Mouse (Mus musculus) left cerebral cortex, postnatal 25 days (tissue): ENCODE measurements at regions not wholly inside any gene's neighbourhood (a gene's known extent, or its start where the extent isn't known, plus 50 kb on each side); places are given as distances from the start of the nearest gene placed in this dataset.
A peak's percentile ranks its signal among the peaks of the same experiment; 100 is the strongest.
"Not testable (repeated sequence)": the region's sequence is repeated elsewhere in the genome, so short reads cannot be mapped to it uniquely, and the experiment has no call there.

Experiments used
- DNase-seq, 2 experiments: peaks; one replicate each; pipeline ENCODE4 v3.0.0; 2022; ENCODE audit warnings: low spot score in 2 of 2, mixed read lengths in 1 of 2
- intact Hi-C: fragments of 180-260 bp; cut with DNase I; formaldehyde crosslinking; loops from one replicate; pipeline ENCODE4 v1.15.1; 2025

GRCm38 (mm10) chr5:81878563-81878962 is 858.6 kb downstream of the Adgrl3 start:
- intact Hi-C loops: no loop called here
- DNase-seq: no peak

- intact Hi-C loops: no loop called here
- DNase-seq: no peak
Observed at GRCm38 (mm10) chr5:81893358-81893757, 873.4 kb downstream of the Adgrl3 start.

- DNase-seq: no peak
Observed at GRCm38 (mm10) chr5:81909368-81909767, 889.4 kb downstream of the Adgrl3 start.

GRCm38 (mm10) chr5:81909964-81910363 is 890.0 kb downstream of the Adgrl3 start:
- DNase-seq: no peak
- intact Hi-C loops: no loop called here

More at GRCm38 (mm10) chr5:81909368-81909767, 889.4 kb downstream of the Adgrl3 start:
- intact Hi-C loops: no loop called here

- intact Hi-C loops: no loop called here
Observed at GRCm38 (mm10) chr5:81916667-81917066, 896.7 kb downstream of the Adgrl3 start.

GRCm38 (mm10) chr5:81940798-81941197 is 920.9 kb downstream of the Adgrl3 start:
- intact Hi-C loops: no loop called here
- DNase-seq: no peak

More at GRCm38 (mm10) chr5:81916667-81917066, 896.7 kb downstream of the Adgrl3 start:
- no peak for DNase-seq

- no peak for DNase-seq
- intact Hi-C loops: no loop called here
Observed at GRCm38 (mm10) chr5:81969685-81970524, 950.0 kb downstream of the Adgrl3 start.

- intact Hi-C loops: no loop called here
- DNase-seq: no peak
Observed at GRCm38 (mm10) chr5:81970525-81971011, 950.6 kb downstream of the Adgrl3 start.

- intact Hi-C loops: no loop called here
- peak in 1 of 2 experiments; percentile 45 for DNase-seq
Observed at GRCm38 (mm10) chr5:81976515-81976914, 956.6 kb downstream of the Adgrl3 start.

GRCm38 (mm10) chr5:81983351-81983750 is 963.4 kb downstream of the Adgrl3 start:
- peak in 1 of 2 experiments; percentile 9 for DNase-seq

GRCm38 (mm10) chr5:81988069-81988468 is 968.1 kb downstream of the Adgrl3 start:
- intact Hi-C loops: no loop called here
- no peak for DNase-seq

More at GRCm38 (mm10) chr5:81983351-81983750, 963.4 kb downstream of the Adgrl3 start:
- intact Hi-C loops: no loop called here

- intact Hi-C loops: no loop called here
Observed at GRCm38 (mm10) chr5:82007955-82008354, 988.0 kb downstream of the Adgrl3 start.

GRCm38 (mm10) chr5:82024126-82024525 is 1004.2 kb downstream of the Adgrl3 start:
- intact Hi-C loops: no loop called here

More at GRCm38 (mm10) chr5:82007955-82008354, 988.0 kb downstream of the Adgrl3 start:
- DNase-seq: peak in 1 of 2 experiments; percentile 26

GRCm38 (mm10) chr5:82034776-82035175 is 1014.8 kb downstream of the Adgrl3 start:
- no peak for DNase-seq
- intact Hi-C loops: no loop called here

More at GRCm38 (mm10) chr5:82024126-82024525, 1004.2 kb downstream of the Adgrl3 start:
- DNase-seq: no peak

GRCm38 (mm10) chr5:82046106-82046505 is 1026.2 kb downstream of the Adgrl3 start:
- DNase-seq: no peak
- intact Hi-C loops: no loop called here

- intact Hi-C loops: no loop called here
- DNase-seq: no peak
Observed at GRCm38 (mm10) chr5:82059108-82059838, 1039.3 kb downstream of the Adgrl3 start.

GRCm38 (mm10) chr5:82060679-82061078 is 1040.7 kb downstream of the Adgrl3 start:
- peak; percentile 21 to 40 for DNase-seq
- intact Hi-C loops: loop anchor here (10.0 kb wide), 1 partner anchor 536 kb away; no protein-coding TSS in a partner anchor

GRCm38 (mm10) chr5:82069221-82069620 is 1049.3 kb downstream of the Adgrl3 start:
- intact Hi-C loops: loop anchor here (10.0 kb wide), 1 partner anchor 544 kb away; no protein-coding TSS in a partner anchor
- DNase-seq: not testable (repeated sequence)

GRCm38 (mm10) chr5:82089401-82089800 is 1069.5 kb downstream of the Adgrl3 start:
- intact Hi-C loops: no loop called here
- no peak for DNase-seq
